Mouse (Mus musculus): ENCODE results near the gene Fam117a.

The Fam117a gene

GRCm38 (mm10) chr11:95336568-95337128, at the start of gene Fam117a:
Gene Fam117a, plus strand, starts transcription at chr11:95337018.
- peak; percentile 77 to 92 for DNase-seq (ENCODE audit: low spot score in 2 of 2)

GRCm38 (mm10) chr11:95291998-95292397, 44.8 kb upstream of the Fam117a start:
- DNase-seq (ENCODE audit: low spot score in 2 of 2) = peak in 1 of 2 experiments; percentile 24

- DNase-seq (ENCODE audit: low spot score in 2 of 2) = peak in 1 of 2 experiments; percentile 36
These were observed 43.7 kb upstream of the Fam117a start for GRCm38 (mm10) chr11:95293017-95293624.

- no peak for DNase-seq (ENCODE audit: low spot score in 2 of 2)
These were observed 41.1 kb upstream of the Fam117a start for GRCm38 (mm10) chr11:95295736-95296135.

GRCm38 (mm10) chr11:95298146-95298545, 38.7 kb upstream of the Fam117a start:
- peak; percentile 19 to 32 for DNase-seq (ENCODE audit: low spot score in 2 of 2)

GRCm38 (mm10) chr11:95299886-95300285, 36.9 kb upstream of the Fam117a start:
- no peak for DNase-seq (ENCODE audit: low spot score in 2 of 2)

- no peak for DNase-seq (ENCODE audit: low spot score in 2 of 2)
These were observed 35.0 kb upstream of the Fam117a start for GRCm38 (mm10) chr11:95301772-95302171.

GRCm38 (mm10) chr11:95305600-95305999, 31.2 kb upstream of the Fam117a start:
- no peak for DNase-seq (ENCODE audit: low spot score in 2 of 2)

GRCm38 (mm10) chr11:95307526-95307925, 29.3 kb upstream of the Fam117a start:
- no peak for DNase-seq (ENCODE audit: low spot score in 2 of 2)

- peak; percentile 96 to 98 for DNase-seq (ENCODE audit: low spot score in 2 of 2)
These were observed 27.3 kb upstream of the Fam117a start for GRCm38 (mm10) chr11:95309510-95310006.

- DNase-seq (ENCODE audit: low spot score in 2 of 2) = peak; percentile 97
These were observed 26.7 kb upstream of the Fam117a start, which contains the start of gene Kat7 for GRCm38 (mm10) chr11:95310007-95310647. Gene Kat7, minus strand, starts transcription at chr11:95310246.

GRCm38 (mm10) chr11:95310648-95311424, 26.0 kb upstream of the Fam117a start:
- DNase-seq (ENCODE audit: low spot score in 2 of 2) = no peak

- DNase-seq (ENCODE audit: low spot score in 2 of 2) = no peak
These were observed 25.4 kb upstream of the Fam117a start for GRCm38 (mm10) chr11:95311425-95311807.

GRCm38 (mm10) chr11:95315215-95315955, 21.4 kb upstream of the Fam117a start:
- no peak for DNase-seq (ENCODE audit: low spot score in 2 of 2)

GRCm38 (mm10) chr11:95318116-95318515, 18.7 kb upstream of the Fam117a start:
- no peak for DNase-seq (ENCODE audit: low spot score in 2 of 2)

GRCm38 (mm10) chr11:95319506-95319905, 17.3 kb upstream of the Fam117a start:
- DNase-seq (ENCODE audit: low spot score in 2 of 2) = no peak

GRCm38 (mm10) chr11:95320010-95320409, 16.8 kb upstream of the Fam117a start:
- no peak for DNase-seq (ENCODE audit: low spot score in 2 of 2)

GRCm38 (mm10) chr11:95324181-95324580, 12.6 kb upstream of the Fam117a start:
- DNase-seq (ENCODE audit: low spot score in 2 of 2) = no peak

GRCm38 (mm10) chr11:95325832-95326231, 11.0 kb upstream of the Fam117a start:
- DNase-seq (ENCODE audit: low spot score in 2 of 2) = no peak

- no peak for DNase-seq (ENCODE audit: low spot score in 2 of 2)
These were observed 10.6 kb upstream of the Fam117a start for GRCm38 (mm10) chr11:95326243-95326642.

- peak in 1 of 2 experiments; percentile 78 for DNase-seq (ENCODE audit: low spot score in 2 of 2)
These were observed 8.2 kb upstream of the Fam117a start for GRCm38 (mm10) chr11:95328629-95329028.

Data from natural killer cell, adult 2 months (primary cell).